In genomic region chr4:130279105-130279504, GRCm38 (mm10) we compare ENCODE assay signal across 9 mouse cellular contexts. TPM values are rescaled to one million over a fixed set of nuclear protein-coding genes. Genes with fewer than 3 reads are reported as not detected.
DNase-seq lines count a peak whose midpoint lies in the region; ATAC-seq and TF ChIP-seq lines count a peak whose summit lies in the region.
"Had no signal": no experiment of that assay in that cellular context is flagged by ENCODE, and none has a peak within 500 bp of the region (broad histone marks: within the 10 kb centered on the region; RNA-seq: fewer than 3 reads in every experiment).

TSS of gene Serinc2 (minus strand) at chr4:130279205.

- no peak within 1 kb of the TSS for H3K27ac ChIP-seq in embryonic fibroblast, embryonic 13.5 days (ENCODE audit: insufficient read depth, low read length)
- H3K27ac ChIP-seq in hindbrain, embryonic 13.5 days, result no peak within 1 kb of the TSS
- no peak within 1 kb of the TSS for H3K27ac ChIP-seq in midbrain, embryonic 16.5 days (ENCODE audit: low read length)

- WGBS in hindbrain, embryonic 13.5 days, result 78% methylated on average over 2 of the region's 2 CpGs
- WGBS in midbrain, embryonic 16.5 days, result 61% methylated on average over 2 of the region's 2 CpGs

- no peak for TF ChIP-seq CTCF in embryonic fibroblast, embryonic 13.5 days (IDR thresholded peaks at IDR 0.05; ENCODE audit: borderline replicate concordance, insufficient read depth, low read length)

- H3K9ac ChIP-seq in hindbrain, embryonic 13.5 days, result no peak within 1 kb of the TSS
- no peak within 1 kb of the TSS for H3K9ac ChIP-seq in midbrain, embryonic 16.5 days (ENCODE audit: low read depth, low read length)

- no peak for ATAC-seq in hindbrain, embryonic 13.5 days (ENCODE audit: low FRiP score)
- no peak for ATAC-seq in midbrain, embryonic 16.5 days

- no peaks in the 10 kb centered on the region for H3K4me1 ChIP-seq in embryonic fibroblast, embryonic 13.5 days (ENCODE audit: control insufficient read depth, insufficient read depth, low read length)
- peaks cover 7% of the 10 kb centered on the region for H3K4me1 ChIP-seq in hindbrain, embryonic 13.5 days (replicated peaks)
- peaks cover 8% of the 10 kb centered on the region; the same call in 1 of the 2 replicates for H3K4me1 ChIP-seq in midbrain, embryonic 16.5 days (ENCODE audit: control insufficient read depth, insufficient read depth, low read length)

- no peak for DNase-seq in layer of hippocampus, postnatal 36 days
- no peak for DNase-seq in layer of hippocampus, adult 18-20 months (ENCODE audit: low spot score in 2 of 2)
- no peak for DNase-seq in embryo, embryonic 10 days (ENCODE audit: low spot score)
- no peak for DNase-seq in adrenal gland, postnatal 10 days
- DNase-seq in spleen, adult 12 weeks (ENCODE audit: low spot score), result no peak

- H3K4me3 ChIP-seq in embryonic fibroblast, embryonic 13.5 days (ENCODE audit: insufficient read depth, low read length), result no peak within 1 kb of the TSS
- no peak within 1 kb of the TSS for H3K4me3 ChIP-seq in hindbrain, embryonic 13.5 days
- H3K4me3 ChIP-seq in midbrain, embryonic 16.5 days (ENCODE audit: low read depth, low read length), result no peak within 1 kb of the TSS

- no peaks in the 10 kb centered on the region for H3K36me3 ChIP-seq in hindbrain, embryonic 13.5 days
- H3K36me3 ChIP-seq in midbrain, embryonic 16.5 days (ENCODE audit: control insufficient read depth, insufficient read depth, low read length), result no peaks in the 10 kb centered on the region

- no peak for TF ChIP-seq POLR2A in embryonic fibroblast, embryonic 13.5 days (IDR thresholded peaks at IDR 0.05; ENCODE audit: low read depth, low read length)

- H3K9me3 ChIP-seq in hindbrain, embryonic 13.5 days, result no peaks in the 10 kb centered on the region
- no peaks in the 10 kb centered on the region for H3K9me3 ChIP-seq in midbrain, embryonic 16.5 days (replicated peaks; ENCODE audit: control insufficient read depth, low read length, poor library complexity, severe bottlenecking)

- H3K4me2 ChIP-seq in hindbrain, embryonic 13.5 days, result no peak within 1 kb of the TSS
- no peak within 1 kb of the TSS for H3K4me2 ChIP-seq in midbrain, embryonic 16.5 days (ENCODE audit: low read length)

- H3K27me3 ChIP-seq in hindbrain, embryonic 13.5 days, result 0 out of 2 replicates have a peak, but pooled peaks cover 6% of the 10 kb centered on the region
- H3K27me3 ChIP-seq in midbrain, embryonic 16.5 days (ENCODE audit: control insufficient read depth, insufficient read depth, low read depth, low read length), result no peaks in the 10 kb centered on the region

RNA-seq across cellular contexts. Expression of gene Serinc2, which starts in this region (rescaled TPM):
- total RNA-seq in layer of hippocampus, postnatal 36 days (2021), result 10 to 100 TPM; 12.0 to 13.2 TPM
- total RNA-seq in layer of hippocampus, adult 18-20 months (2021), result 10 to 100 TPM in 1 of 2 experiments, 1 to 10 TPM in 1; 9.4 to 11.2 TPM
- polyA plus RNA-seq in embryonic fibroblast, embryonic 13.5 days (2011; ENCODE audit: insufficient read length, low read depth, missing spikeins), result 25.1 and 32.6 TPM in 2 replicates
- 61.3 and 62.7 TPM in 2 replicates for polyA plus RNA-seq in hindbrain, embryonic 13.5 days (2015; fragmentation: Nextera tagmentation; extraction: Ambion mirVana)
- polyA plus RNA-seq in midbrain, embryonic 16.5 days (2015; fragmentation: Nextera tagmentation; extraction: Ambion mirVana), result 29.6 and 39.9 TPM in 2 replicates
- total RNA-seq in adrenal gland, postnatal 10 days (2021), result 1 to 10 TPM; 2.9 to 5.1 TPM
- total RNA-seq: megakaryocyte-erythroid progenitor cell, adult 5-6 weeks had no signal
